Mouse (Mus musculus): ENCODE results near the gene Abca17. TPM values are rescaled to one million over a fixed set of nuclear protein-coding genes. Genes with fewer than 3 reads are reported as not detected.
A peak's percentile ranks its signal among the peaks of the same experiment; 100 is the strongest.

Gene Abca17
- 0.07 TPM in 1 of 2 replicates, not detected in the other for polyA plus RNA-seq (2014; fragmentation: Nextera tagmentation; extraction: Ambion mirVana)

DNA sequence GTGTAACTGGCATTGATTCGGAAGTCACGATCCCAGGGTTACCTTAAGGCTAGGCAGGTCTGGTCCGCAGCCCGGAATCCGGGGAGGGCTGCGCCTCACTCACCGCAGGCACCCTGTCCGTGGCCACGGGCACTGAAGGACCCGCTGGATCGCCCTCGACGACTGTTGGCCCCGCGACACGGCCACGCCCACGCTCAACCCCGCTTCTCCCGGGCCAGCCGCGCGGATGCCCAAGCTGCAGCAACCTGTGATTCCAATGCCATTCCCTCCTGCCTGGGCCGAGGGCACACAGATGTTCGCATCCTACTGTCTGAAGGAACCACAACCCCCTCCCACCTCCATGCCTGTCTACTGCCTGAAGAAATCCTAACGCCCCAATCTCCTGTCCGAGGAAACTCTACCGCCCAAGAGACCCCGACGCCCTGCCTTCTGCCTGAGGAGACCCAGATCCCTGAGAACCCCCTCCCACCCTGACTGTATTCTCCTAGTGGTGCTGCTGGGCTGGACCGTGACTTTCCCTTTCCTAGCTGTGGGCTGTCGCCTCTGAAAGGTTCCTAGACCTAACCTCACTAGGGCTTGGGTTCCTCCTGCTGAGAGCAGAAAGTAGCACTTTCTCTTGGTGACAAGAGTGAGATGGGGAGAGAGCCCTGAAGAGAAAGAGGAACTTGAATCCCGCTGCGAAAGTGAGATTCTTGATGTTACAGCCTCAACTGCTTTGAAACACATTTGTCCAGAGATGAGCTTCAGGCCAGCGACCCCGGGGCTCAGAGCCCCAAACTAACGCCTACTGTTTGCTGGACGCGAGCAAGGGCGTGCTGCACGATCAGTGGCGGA, at the start of gene Abca17:
Gene Abca17 (minus strand): TSS at position 143 of the 834 bp plus-strand sequence.
- H3K27ac ChIP-seq (replicated peaks in 1 of 2; ENCODE audit: control insufficient read depth in 1 of 2, insufficient read depth in 1 of 2, low read depth in 2 of 2, low read length in 2 of 2): no peak within 1 kb of the TSS

DNA sequence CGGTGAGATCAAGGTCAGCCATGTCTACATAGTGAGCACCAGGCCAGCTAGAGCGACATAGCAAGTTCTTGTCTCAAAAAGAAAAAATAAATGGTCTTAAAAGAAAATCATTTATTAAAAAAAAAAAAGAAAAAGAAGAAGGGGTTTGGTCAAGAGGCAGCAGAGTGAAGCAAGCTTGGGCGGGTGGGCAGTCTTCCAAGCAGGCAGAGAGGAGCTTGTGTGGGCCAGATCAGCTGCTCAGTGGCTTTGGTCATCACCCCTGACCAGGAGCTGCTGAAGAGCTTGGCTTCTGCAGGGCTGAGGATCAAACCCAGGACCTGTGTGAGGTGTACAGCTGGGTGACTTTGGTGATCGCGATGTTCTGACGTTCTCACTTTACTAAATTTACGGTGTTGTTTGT, 43.6 kb upstream of the Abca17 start:
- H3K4me1 ChIP-seq (ENCODE audit: control insufficient read depth in 2 of 2, insufficient read depth in 2 of 2, low read length in 2 of 2): no peaks in the 10 kb centered on the region
- H3K9me3 ChIP-seq (ENCODE audit: control insufficient read depth, low read length): no peaks in the 10 kb centered on the region
- ATAC-seq (ENCODE audit: insufficient number of reproducible peaks, insufficient read depth, low FRiP score, low read depth): no peak
- no peak overlapping the region for H3K27ac ChIP-seq (replicated peaks in 1 of 2; ENCODE audit: control insufficient read depth in 1 of 2, insufficient read depth in 1 of 2, low read depth in 2 of 2, low read length in 2 of 2)
- peaks cover 27% of the 10 kb centered on the region; the same call in 1 of the 2 replicates for H3K36me3 ChIP-seq (ENCODE audit: control insufficient read depth, insufficient read depth, low read length)
- no peak overlapping the region for H3K4me2 ChIP-seq (ENCODE audit: low read length)
- 89% methylated on average over 7 of the region's 7 CpGs for whole genome bisulfite sequencing
- H3K4me3 ChIP-seq (ENCODE audit: control insufficient read depth in 1 of 2, insufficient read depth in 1 of 2, low read depth in 1 of 2, low read length in 2 of 2): no peak overlapping the region
- no peak overlapping the region for H3K9ac ChIP-seq (ENCODE audit: low read length)
- no peaks in the 10 kb centered on the region for H3K27me3 ChIP-seq (ENCODE audit: control insufficient read depth, insufficient read depth, low read length)

More for the DNA sequence above, at the start of gene Abca17:
- WGBS: 4% methylated on average over 42 of the region's 42 CpGs
- Histone ChIP-seq H3K4me1 (ENCODE audit: control insufficient read depth in 2 of 2, insufficient read depth in 2 of 2, low read length in 2 of 2) (peaks cover 3 to 10% of the 10 kb centered on the region in 2 experiments; a peak in 3 of 4 replicates), H3K9ac (ENCODE audit: low read length) (peak within 1 kb of the TSS; percentile 87), H3K27me3 (ENCODE audit: control insufficient read depth, insufficient read depth, low read length) (peaks cover 15% of the 10 kb centered on the region), H3K9me3 (ENCODE audit: control insufficient read depth, low read length) (no peaks in the 10 kb centered on the region), H3K4me2 (ENCODE audit: low read length) (peak within 1 kb of the TSS; percentile 96), H3K36me3 (ENCODE audit: control insufficient read depth, insufficient read depth, low read length) (no peaks in the 10 kb centered on the region), H3K4me3 (ENCODE audit: control insufficient read depth in 1 of 2, insufficient read depth in 1 of 2, low read depth in 1 of 2, low read length in 2 of 2) (peak within 1 kb of the TSS; percentile 73 to 80)
- ATAC-seq (ENCODE audit: insufficient number of reproducible peaks, insufficient read depth, low FRiP score, low read depth): no peak

DNA sequence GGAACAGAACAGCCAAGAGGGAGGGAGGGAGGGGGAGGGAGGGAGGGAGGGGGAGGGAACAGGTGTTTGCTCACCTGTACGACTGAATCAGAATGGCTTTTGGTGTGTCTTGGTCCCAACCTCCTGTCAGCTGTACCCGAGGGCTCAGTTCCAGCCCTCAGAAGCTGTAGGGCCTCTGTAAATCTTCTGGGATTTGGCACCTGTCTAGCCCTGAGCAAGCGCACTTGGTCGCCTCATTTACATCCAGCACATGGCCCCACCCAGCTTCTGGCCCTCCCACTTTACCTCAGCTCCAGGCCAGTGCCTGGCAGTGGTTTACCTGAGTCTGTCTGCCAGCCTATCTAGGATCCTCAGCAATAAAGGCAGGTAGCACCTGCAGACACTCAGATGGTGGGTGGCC, 42.7 kb upstream of the Abca17 start:
- no peak overlapping the region for H3K27ac ChIP-seq (replicated peaks in 1 of 2; ENCODE audit: control insufficient read depth in 1 of 2, insufficient read depth in 1 of 2, low read depth in 2 of 2, low read length in 2 of 2)

DNA sequence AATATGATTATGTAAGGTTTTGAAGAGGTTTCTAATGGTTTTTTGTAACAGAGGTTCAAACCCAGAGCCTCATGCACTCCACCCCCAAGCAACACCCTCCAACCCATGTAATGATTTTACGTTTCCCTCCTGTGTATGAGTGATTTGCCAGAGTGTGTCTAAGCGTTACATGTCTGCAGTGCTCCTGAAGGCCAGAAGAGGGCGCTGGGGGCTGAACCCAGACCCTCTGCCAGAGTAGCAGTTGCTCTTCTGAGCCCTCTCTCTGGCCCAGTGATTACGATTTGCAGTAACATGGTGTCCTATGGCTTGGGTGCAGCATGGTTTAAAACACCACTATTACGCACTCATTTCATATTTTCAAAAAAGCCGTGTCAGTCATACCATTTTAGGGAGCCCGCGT, 40.3 kb upstream of the Abca17 start:
- Histone ChIP-seq H3K27ac (replicated peaks in 1 of 2; ENCODE audit: control insufficient read depth in 1 of 2, insufficient read depth in 1 of 2, low read depth in 2 of 2, low read length in 2 of 2) (no peak overlapping the region), H3K27me3 (ENCODE audit: control insufficient read depth, insufficient read depth, low read length) (no peaks in the 10 kb centered on the region), H3K4me1 (ENCODE audit: control insufficient read depth in 2 of 2, insufficient read depth in 2 of 2, low read length in 2 of 2) (no peaks in the 10 kb centered on the region), H3K9me3 (ENCODE audit: control insufficient read depth, low read length) (no peaks in the 10 kb centered on the region), H3K36me3 (ENCODE audit: control insufficient read depth, insufficient read depth, low read length) (peaks cover 27% of the 10 kb centered on the region; the same call in 1 of the 2 replicates), H3K9ac (ENCODE audit: low read length) (no peak overlapping the region), H3K4me2 (ENCODE audit: low read length) (no peak overlapping the region), H3K4me3 (ENCODE audit: control insufficient read depth in 1 of 2, insufficient read depth in 1 of 2, low read depth in 1 of 2, low read length in 2 of 2) (no peak overlapping the region)
- ATAC-seq (ENCODE audit: insufficient number of reproducible peaks, insufficient read depth, low FRiP score, low read depth): no peak
- 70% methylated on average over 8 of the region's 8 CpGs for WGBS

More for the DNA sequence above, 42.7 kb upstream of the Abca17 start:
- H3K4me3 ChIP-seq (ENCODE audit: control insufficient read depth in 1 of 2, insufficient read depth in 1 of 2, low read depth in 1 of 2, low read length in 2 of 2): no peak overlapping the region
- 46% methylated on average over 4 of the region's 4 CpGs for WGBS
- ATAC-seq (ENCODE audit: insufficient number of reproducible peaks, insufficient read depth, low FRiP score, low read depth): no peak
- H3K9ac ChIP-seq (ENCODE audit: low read length): no peak overlapping the region
- H3K36me3 ChIP-seq (ENCODE audit: control insufficient read depth, insufficient read depth, low read length): peaks cover 22% of the 10 kb centered on the region; the same call in 1 of the 2 replicates
- H3K4me1 ChIP-seq (ENCODE audit: control insufficient read depth in 2 of 2, insufficient read depth in 2 of 2, low read length in 2 of 2): no peaks in the 10 kb centered on the region
- H3K27me3 ChIP-seq (ENCODE audit: control insufficient read depth, insufficient read depth, low read length): no peaks in the 10 kb centered on the region
- no peaks in the 10 kb centered on the region for H3K9me3 ChIP-seq (ENCODE audit: control insufficient read depth, low read length)
- H3K4me2 ChIP-seq (ENCODE audit: low read length): no peak overlapping the region

DNA sequence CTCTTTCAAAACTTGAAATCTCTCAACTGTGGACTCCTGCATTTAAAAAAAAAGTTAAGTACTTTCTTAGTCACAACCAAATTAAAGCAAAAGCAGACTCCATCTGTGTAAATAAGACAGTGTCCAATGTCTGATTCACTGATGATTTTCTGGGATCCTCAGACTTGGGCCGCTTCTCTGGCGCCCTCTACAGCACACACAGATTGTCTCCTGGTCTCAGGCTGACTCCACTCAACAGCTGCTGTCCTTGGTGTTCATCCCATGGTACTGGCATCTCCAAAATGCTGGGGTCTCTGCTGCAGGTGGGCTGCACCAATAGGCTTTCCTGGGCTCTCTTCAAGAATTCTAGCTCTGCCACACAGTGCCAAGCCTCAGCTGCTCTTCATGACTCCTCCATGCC, 39.0 kb upstream of the Abca17 start:
- Histone ChIP-seq H3K4me3 (ENCODE audit: control insufficient read depth in 1 of 2, insufficient read depth in 1 of 2, low read depth in 1 of 2, low read length in 2 of 2) (no peak overlapping the region), H3K36me3 (ENCODE audit: control insufficient read depth, insufficient read depth, low read length) (peaks cover 32% of the 10 kb centered on the region), H3K27me3 (ENCODE audit: control insufficient read depth, insufficient read depth, low read length) (no peaks in the 10 kb centered on the region), H3K4me2 (ENCODE audit: low read length) (no peak overlapping the region), H3K9me3 (ENCODE audit: control insufficient read depth, low read length) (no peaks in the 10 kb centered on the region), H3K9ac (ENCODE audit: low read length) (no peak overlapping the region), H3K27ac (replicated peaks in 1 of 2; ENCODE audit: control insufficient read depth in 1 of 2, insufficient read depth in 1 of 2, low read depth in 2 of 2, low read length in 2 of 2) (no peak overlapping the region), H3K4me1 (ENCODE audit: control insufficient read depth in 2 of 2, insufficient read depth in 2 of 2, low read length in 2 of 2) (no peaks in the 10 kb centered on the region)
- no peak for ATAC-seq (ENCODE audit: insufficient number of reproducible peaks, insufficient read depth, low FRiP score, low read depth)
- 3% methylated on average over 2 of the region's 2 CpGs for WGBS

DNA sequence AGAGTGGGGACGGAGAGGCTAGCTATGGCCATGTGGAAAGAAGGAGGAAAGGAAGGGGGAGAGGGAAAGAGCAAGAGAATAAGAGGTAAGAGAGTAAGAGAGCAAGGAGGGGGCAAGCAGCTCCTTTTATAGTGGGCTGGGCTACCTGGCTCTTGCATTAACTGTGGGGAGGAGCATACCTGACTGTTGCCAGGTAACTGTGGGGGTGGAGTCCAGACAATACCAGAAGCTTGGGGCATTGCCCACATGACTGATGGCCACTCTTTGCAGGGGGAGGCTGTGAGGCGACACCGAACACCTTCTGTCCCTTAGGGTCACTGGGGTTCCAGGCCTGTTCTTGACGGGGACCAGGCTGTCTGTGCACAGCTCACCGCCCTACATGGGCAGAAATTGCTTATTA, 37.8 kb upstream of the Abca17 start:
- no peak overlapping the region for H3K4me2 ChIP-seq (ENCODE audit: low read length)
- no peak overlapping the region for H3K9ac ChIP-seq (ENCODE audit: low read length)
- ATAC-seq (ENCODE audit: insufficient number of reproducible peaks, insufficient read depth, low FRiP score, low read depth): no peak
- no peaks in the 10 kb centered on the region for H3K27me3 ChIP-seq (ENCODE audit: control insufficient read depth, insufficient read depth, low read length)
- no peak overlapping the region for H3K27ac ChIP-seq (replicated peaks in 1 of 2; ENCODE audit: control insufficient read depth in 1 of 2, insufficient read depth in 1 of 2, low read depth in 2 of 2, low read length in 2 of 2)
- H3K4me1 ChIP-seq (ENCODE audit: control insufficient read depth in 2 of 2, insufficient read depth in 2 of 2, low read length in 2 of 2): no peaks in the 10 kb centered on the region
- H3K4me3 ChIP-seq (ENCODE audit: control insufficient read depth in 1 of 2, insufficient read depth in 1 of 2, low read depth in 1 of 2, low read length in 2 of 2): no peak overlapping the region
- WGBS: 80% methylated on average over 5 of the region's 5 CpGs
- peaks cover 36% of the 10 kb centered on the region for H3K36me3 ChIP-seq (ENCODE audit: control insufficient read depth, insufficient read depth, low read length)
- H3K9me3 ChIP-seq (ENCODE audit: control insufficient read depth, low read length): no peaks in the 10 kb centered on the region

DNA sequence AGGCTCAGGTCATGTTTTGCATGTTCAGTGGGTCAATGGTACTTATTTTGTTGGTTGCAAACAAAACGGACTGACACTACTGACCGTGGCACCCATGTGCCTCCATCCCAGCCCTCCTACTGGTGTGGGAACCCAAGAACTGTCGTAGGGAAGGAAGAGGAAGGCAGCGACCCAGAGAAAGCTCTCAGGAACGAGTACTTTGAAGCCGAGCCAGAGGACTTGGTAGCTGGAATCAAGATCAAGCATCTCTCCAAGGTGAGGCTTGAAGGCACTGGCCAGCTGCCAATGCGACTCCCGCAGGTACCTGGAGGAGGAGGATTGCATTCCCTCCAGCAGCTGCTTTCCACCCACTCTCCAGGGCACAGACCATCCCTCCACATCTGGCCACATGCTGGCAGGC, 32.9 kb upstream of the Abca17 start:
- WGBS: 80% methylated on average over 8 of the region's 8 CpGs
- Histone ChIP-seq H3K27ac (replicated peaks in 1 of 2; ENCODE audit: control insufficient read depth in 1 of 2, insufficient read depth in 1 of 2, low read depth in 2 of 2, low read length in 2 of 2) (no peak overlapping the region), H3K4me1 (ENCODE audit: control insufficient read depth in 2 of 2, insufficient read depth in 2 of 2, low read length in 2 of 2) (no peaks in the 10 kb centered on the region), H3K27me3 (ENCODE audit: control insufficient read depth, insufficient read depth, low read length) (no peaks in the 10 kb centered on the region), H3K4me2 (ENCODE audit: low read length) (no peak overlapping the region), H3K4me3 (ENCODE audit: control insufficient read depth in 1 of 2, insufficient read depth in 1 of 2, low read depth in 1 of 2, low read length in 2 of 2) (no peak overlapping the region), H3K36me3 (ENCODE audit: control insufficient read depth, insufficient read depth, low read length) (peaks cover 39% of the 10 kb centered on the region), H3K9ac (ENCODE audit: low read length) (no peak overlapping the region), H3K9me3 (ENCODE audit: control insufficient read depth, low read length) (no peaks in the 10 kb centered on the region)
- ATAC-seq (ENCODE audit: insufficient number of reproducible peaks, insufficient read depth, low FRiP score, low read depth): no peak
